Mouse (Mus musculus): ENCODE measurements around the gene Kif21b.

- TF ChIP-seq CTCF (IDR thresholded peaks at IDR 0.05) (no peak), EP300 (IDR thresholded peaks at IDR 0.05) (no peak)
These were observed 4.7 kb downstream of the Kif21b start for GRCm38 (mm10) chr1:136135777-136136444.
